In the genomic region with DNA sequence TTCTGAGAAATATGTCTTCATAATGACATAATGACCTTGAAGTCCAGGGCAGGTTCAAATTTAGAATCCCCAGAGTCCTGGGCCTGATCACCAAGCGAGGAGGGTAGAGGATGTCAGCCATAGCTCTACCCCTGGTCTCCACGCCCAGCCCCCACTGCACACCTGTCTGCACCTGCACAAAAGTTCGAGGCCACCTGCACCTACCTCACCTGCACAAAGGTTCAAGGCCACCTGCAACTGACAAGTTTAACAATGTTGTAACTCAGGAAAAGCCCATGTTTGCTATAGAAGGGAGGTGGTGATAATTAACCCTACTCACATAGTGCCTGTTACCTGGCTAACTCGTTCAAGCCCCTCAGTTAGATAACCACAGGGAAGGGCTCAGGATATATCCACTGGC, we compare ENCODE assay signal across 26 mouse cellular contexts. TPM values are rescaled to one million over a fixed set of nuclear protein-coding genes. Genes with fewer than 3 reads are reported as not detected.
DNase-seq lines count a peak whose midpoint lies in the region; ATAC-seq and TF ChIP-seq lines count a peak whose summit lies in the region.
"Had no signal": no experiment of that assay in that cellular context is flagged by ENCODE, and none has a peak within 500 bp of the region (broad histone marks: within the 10 kb centered on the region; RNA-seq: fewer than 3 reads in every experiment).

No protein-coding gene starts in this region.

- TF ChIP-seq EP300 in liver, postnatal 0 days (IDR thresholded peaks at IDR 0.05; ENCODE audit: low read depth): no peak

- peaks cover 18% of the 10 kb centered on the region; the same call in 1 of the 2 replicates for H3K4me1 ChIP-seq in liver, postnatal 0 days (ENCODE audit: insufficient read depth)
- no peaks in the 10 kb centered on the region for H3K4me1 ChIP-seq in intestine, postnatal 0 days (replicated peaks; ENCODE audit: control insufficient read depth, insufficient read depth, low read length)
- H3K4me1 ChIP-seq: embryonic facial prominence, embryonic 12.5 days; forebrain, embryonic 12.5 days had no signal

- no peak overlapping the region for H3K4me2 ChIP-seq in liver, postnatal 0 days (ENCODE audit: low read depth, low read length)
- no peak overlapping the region for H3K4me2 ChIP-seq in intestine, postnatal 0 days (replicated peaks; ENCODE audit: low read depth)
- H3K4me2 ChIP-seq: embryonic facial prominence, embryonic 12.5 days; embryonic facial prominence, embryonic 15.5 days; forebrain, embryonic 12.5 days; forebrain, embryonic 15.5 days; heart, embryonic 12.5 days; heart, embryonic 15.5 days; hindbrain, embryonic 13.5 days had no signal

- no peaks in the 10 kb centered on the region for H3K36me3 ChIP-seq in liver, postnatal 0 days (replicated peaks; ENCODE audit: insufficient read depth, low read length)
- H3K36me3 ChIP-seq in intestine, postnatal 0 days (ENCODE audit: control insufficient read depth, insufficient read depth): no peaks in the 10 kb centered on the region
- H3K36me3 ChIP-seq: embryonic facial prominence, embryonic 12.5 days; embryonic facial prominence, embryonic 15.5 days; forebrain, embryonic 12.5 days; forebrain, embryonic 15.5 days; heart, embryonic 12.5 days; heart, embryonic 15.5 days; hindbrain, embryonic 10.5 days; hindbrain, embryonic 13.5 days had no signal

- peak; percentile 65 for ATAC-seq in liver, postnatal 0 days
- peak; percentile 69; the same call in 1 of the 2 replicates for ATAC-seq in intestine, postnatal 0 days
- ATAC-seq: activated CD4-positive, CD25-positive, alpha-beta regulatory T cell, adult 4 months; forebrain, embryonic 15.5 days; hindbrain, embryonic 16.5 days had no signal

- WGBS in liver, postnatal 0 days (ENCODE audit: insufficient replicate concordance): 63% methylated on average over 4 of the region's 4 CpGs
- 55% methylated on average over 4 of the region's 4 CpGs for WGBS in intestine, postnatal 0 days

- no peak overlapping the region for H3K4me3 ChIP-seq in liver, postnatal 0 days (ENCODE audit: low read depth, low read length)
- H3K4me3 ChIP-seq in intestine, postnatal 0 days (ENCODE audit: low read depth, low read length): no peak overlapping the region
- H3K4me3 ChIP-seq: embryonic facial prominence, embryonic 12.5 days; embryonic facial prominence, embryonic 15.5 days; erythroblast, embryonic 14.5 days; forebrain, embryonic 12.5 days; forebrain, embryonic 15.5 days; heart, embryonic 12.5 days; heart, embryonic 15.5 days; hindbrain, embryonic 10.5 days; hindbrain, embryonic 13.5 days had no signal

- no peaks in the 10 kb centered on the region for H3K9me3 ChIP-seq in liver, postnatal 0 days (ENCODE audit: low read length)
- H3K9me3 ChIP-seq in intestine, postnatal 0 days (ENCODE audit: control insufficient read depth): no peaks in the 10 kb centered on the region
- H3K9me3 ChIP-seq: embryonic facial prominence, embryonic 12.5 days; embryonic facial prominence, embryonic 15.5 days; forebrain, embryonic 12.5 days; forebrain, embryonic 15.5 days; heart, embryonic 12.5 days; heart, embryonic 15.5 days; hindbrain, embryonic 10.5 days; hindbrain, embryonic 13.5 days had no signal

- peak; percentile 26 for DNase-seq in cerebellum, adult 11-12 months
- DNase-seq in cerebellum, adult 8-10 months: no peak
- DNase-seq in liver, postnatal 0 days: peak; percentile 34
- no peak for DNase-seq in liver
- DNase-seq in spleen, postnatal 10 days (ENCODE audit: low spot score in 2 of 2): no peak
- DNase-seq: adrenal gland, postnatal 10 days; adrenal gland, postnatal 36 days; cerebellum, adult 9-10 months; cerebellum, postnatal 25 days; gastrocnemius, postnatal 25 days; heart, adult 18-20 months; heart, postnatal 10 days; heart, postnatal 36 days had no signal

- TF ChIP-seq CTCF in liver, postnatal 0 days (IDR thresholded peaks at IDR 0.05; ENCODE audit: low read depth): no peak
- no peak for TF ChIP-seq CTCF in intestine, postnatal 0 days (IDR thresholded peaks at IDR 0.05; ENCODE audit: low read depth)

- no peak overlapping the region for H3K9ac ChIP-seq in liver, postnatal 0 days (replicated peaks)
- no peak overlapping the region for H3K9ac ChIP-seq in intestine, postnatal 0 days (ENCODE audit: low read depth, low read length)
- H3K9ac ChIP-seq: embryonic facial prominence, embryonic 12.5 days; embryonic facial prominence, embryonic 15.5 days; forebrain, embryonic 12.5 days; forebrain, embryonic 15.5 days; heart, embryonic 12.5 days; heart, embryonic 15.5 days; hindbrain, embryonic 13.5 days had no signal

- H3K27ac ChIP-seq in liver, postnatal 0 days (ENCODE audit: low read depth): peak overlapping the region; percentile 57; the same call in 1 of the 2 replicates
- no peak overlapping the region for H3K27ac ChIP-seq in intestine, postnatal 0 days (ENCODE audit: low read depth, low read length)
- H3K27ac ChIP-seq: embryonic facial prominence, embryonic 12.5 days; embryonic facial prominence, embryonic 15.5 days; forebrain, embryonic 12.5 days; forebrain, embryonic 15.5 days; heart, embryonic 15.5 days; hindbrain, embryonic 10.5 days; hindbrain, embryonic 13.5 days had no signal

- no peaks in the 10 kb centered on the region for H3K27me3 ChIP-seq in liver, postnatal 0 days (ENCODE audit: insufficient read depth, low read length)
- no peaks in the 10 kb centered on the region for H3K27me3 ChIP-seq in intestine, postnatal 0 days (replicated peaks; ENCODE audit: control insufficient read depth, insufficient read depth, low read length)
- H3K27me3 ChIP-seq: forebrain, embryonic 12.5 days; forebrain, embryonic 15.5 days; hindbrain, embryonic 13.5 days had no signal

RNA-seq across cellular contexts. Expression of a gene that starts 16.0 kb away (rescaled TPM):
- polyA plus RNA-seq in liver, postnatal 0 days (2015; fragmentation: Nextera tagmentation; extraction: Ambion mirVana): 1.1 and 1.4 TPM in 2 replicates
- polyA plus RNA-seq in intestine, postnatal 0 days (2015; fragmentation: Nextera tagmentation; extraction: Ambion mirVana): 0.53 and 0.55 TPM in 2 replicates
- polyA plus RNA-seq: activated CD4-positive, CD25-positive, alpha-beta regulatory T cell, adult 4 months; erythroblast, embryonic 14.5 days had no signal

RNA-seq across cellular contexts. Expression of a gene that starts 49.0 kb away (rescaled TPM):
- polyA plus RNA-seq in liver, postnatal 0 days (2015; fragmentation: Nextera tagmentation; extraction: Ambion mirVana): not detected in 2 replicates
- polyA plus RNA-seq in intestine, postnatal 0 days (2015; fragmentation: Nextera tagmentation; extraction: Ambion mirVana): not detected in 2 replicates
- polyA plus RNA-seq: activated CD4-positive, CD25-positive, alpha-beta regulatory T cell, adult 4 months; embryonic facial prominence, embryonic 12.5 days; embryonic facial prominence, embryonic 15.5 days; erythroblast, embryonic 14.5 days; forebrain, embryonic 12.5 days; forebrain, embryonic 15.5 days; gonadal fat pad, adult 2 months; heart, embryonic 12.5 days; heart, embryonic 15.5 days; hindbrain, embryonic 10.5 days; hindbrain, embryonic 13.5 days had no signal

Comparison
In these comparisons a context has a peak if more than half of its experiments do, and no peak if none do; other contexts are left out.
1. DNase-seq: peak in cerebellum, adult 11-12 months (single experiment) and liver, postnatal 0 days (single experiment); none in cerebellum, adult 8-10 months (single experiment), liver (single experiment) and spleen, postnatal 10 days (0 of 2).